Mouse (Mus musculus): ENCODE measurements around the gene Frmd4b. TPM values are rescaled to one million over a fixed set of nuclear protein-coding genes. Genes with fewer than 3 reads are reported as not detected.

The Frmd4b gene
- polyA plus RNA-seq, 1 experiment from 2014 or later, result 15.1 TPM

DNA sequence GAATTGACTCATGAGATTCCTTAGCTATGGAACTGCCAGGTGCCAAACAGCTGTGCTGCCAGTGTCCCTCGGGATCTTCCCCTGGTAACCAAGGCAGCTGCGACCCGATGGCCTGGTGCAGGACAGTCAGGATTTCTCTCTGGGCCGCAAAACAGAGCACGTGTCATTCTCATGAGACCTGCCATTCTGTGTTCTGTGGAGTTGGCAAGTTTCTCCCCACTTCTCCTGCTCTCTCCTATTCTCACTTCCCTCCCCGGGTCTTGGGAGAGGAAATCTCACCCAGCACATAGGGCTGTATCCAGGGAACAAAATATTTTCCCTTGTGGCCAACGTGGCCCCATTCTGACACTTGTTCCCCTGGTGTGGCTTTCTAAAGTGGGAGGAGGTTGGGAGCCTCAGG, 176.0 kb downstream of the Frmd4b start:
- ATAC-seq, result no peak
- 64% methylated on average over 7 of the region's 7 CpGs for WGBS
- no peak overlapping the region for H3K4me3 ChIP-seq (ENCODE audit: low read depth, low read length)

DNA sequence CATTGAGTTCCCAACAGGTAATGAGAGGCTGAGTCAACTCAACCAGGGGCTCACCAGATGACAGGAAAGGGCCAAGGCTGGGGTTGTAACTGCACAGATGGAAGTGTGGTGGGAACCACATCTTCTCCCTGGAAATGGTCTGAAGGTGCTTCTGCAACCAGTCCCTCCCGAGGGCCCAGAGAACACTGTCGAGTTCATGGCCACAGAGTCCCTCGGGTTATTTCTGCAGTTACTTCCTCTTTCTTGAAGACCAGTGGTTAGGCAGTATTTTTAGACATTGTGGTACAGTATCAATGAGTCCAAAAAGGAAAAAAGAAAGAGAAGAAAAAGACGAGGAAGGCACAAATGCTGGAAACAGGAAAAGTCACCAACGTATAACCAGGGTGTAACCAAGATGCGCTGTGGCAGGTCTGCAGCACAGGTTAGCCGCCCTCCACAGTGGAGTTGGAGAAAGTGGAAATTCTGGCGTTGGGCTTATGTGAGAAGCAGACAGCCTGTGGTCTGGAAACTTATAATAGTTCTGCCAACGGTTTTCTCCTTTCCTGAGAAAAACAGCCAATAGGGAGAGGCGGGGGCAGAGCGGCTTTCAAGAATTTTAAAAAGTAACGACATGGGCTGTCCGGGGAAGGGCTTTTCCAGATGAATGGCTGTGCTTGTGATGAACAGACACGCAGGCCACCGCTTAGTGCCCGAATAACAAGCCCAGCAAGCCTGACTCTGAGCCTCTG, 178.3 kb downstream of the Frmd4b start:
- no peak overlapping the region for H3K27ac ChIP-seq (ENCODE audit: low read length)
- ATAC-seq, result no peak
- H3K27me3 ChIP-seq (ENCODE audit: control insufficient read depth, insufficient read depth, low read depth, low read length), result no peaks in the 10 kb centered on the region
- H3K9ac ChIP-seq (ENCODE audit: low read depth, low read length), result no peak overlapping the region
- no peak overlapping the region for H3K4me3 ChIP-seq (ENCODE audit: low read depth, low read length)
- WGBS, result 58% methylated on average over 16 of the region's 16 CpGs
- no peaks in the 10 kb centered on the region for H3K36me3 ChIP-seq (ENCODE audit: control insufficient read depth, insufficient read depth, low read length)
- no peaks in the 10 kb centered on the region for H3K9me3 ChIP-seq (replicated peaks; ENCODE audit: control insufficient read depth, low read length, poor library complexity, severe bottlenecking)
- no peaks in the 10 kb centered on the region for H3K4me1 ChIP-seq (ENCODE audit: control insufficient read depth, insufficient read depth, low read length)
- no peak overlapping the region for H3K4me2 ChIP-seq (ENCODE audit: low read length)

More for the DNA sequence above, 176.0 kb downstream of the Frmd4b start:
- Histone ChIP-seq H3K9ac (ENCODE audit: low read depth, low read length) (no peak overlapping the region), H3K4me2 (ENCODE audit: low read length) (no peak overlapping the region), H3K9me3 (replicated peaks; ENCODE audit: control insufficient read depth, low read length, poor library complexity, severe bottlenecking) (no peaks in the 10 kb centered on the region), H3K27ac (ENCODE audit: low read length) (no peak overlapping the region), H3K4me1 (ENCODE audit: control insufficient read depth, insufficient read depth, low read length) (no peaks in the 10 kb centered on the region), H3K36me3 (ENCODE audit: control insufficient read depth, insufficient read depth, low read length) (no peaks in the 10 kb centered on the region), H3K27me3 (ENCODE audit: control insufficient read depth, insufficient read depth, low read depth, low read length) (no peaks in the 10 kb centered on the region)

DNA sequence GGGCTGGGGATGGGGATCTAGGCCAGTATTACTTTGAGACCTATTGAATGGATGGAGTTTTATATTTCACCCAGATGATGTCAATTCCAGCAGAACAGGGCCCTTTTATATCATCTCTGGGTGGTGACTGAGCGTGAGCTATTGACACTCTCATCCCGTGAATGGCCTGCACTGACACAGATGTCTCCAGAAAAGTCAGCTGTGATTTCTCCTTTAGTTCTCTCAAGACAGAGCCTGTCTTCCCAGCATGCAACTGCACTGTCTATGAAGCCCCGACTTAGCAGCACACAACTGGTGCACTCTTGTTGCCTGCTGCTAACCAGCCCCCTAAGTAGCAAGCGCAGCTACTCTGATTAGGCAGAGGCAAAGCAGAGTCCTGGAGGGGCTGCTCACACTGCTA, 182.6 kb downstream of the Frmd4b start:
- Histone ChIP-seq H3K4me1 (ENCODE audit: control insufficient read depth, insufficient read depth, low read length) (no peaks in the 10 kb centered on the region), H3K27me3 (ENCODE audit: control insufficient read depth, insufficient read depth, low read depth, low read length) (no peaks in the 10 kb centered on the region), H3K9ac (ENCODE audit: low read depth, low read length) (no peak overlapping the region), H3K27ac (ENCODE audit: low read length) (no peak overlapping the region), H3K36me3 (ENCODE audit: control insufficient read depth, insufficient read depth, low read length) (no peaks in the 10 kb centered on the region), H3K4me3 (ENCODE audit: low read depth, low read length) (no peak overlapping the region), H3K9me3 (replicated peaks; ENCODE audit: control insufficient read depth, low read length, poor library complexity, severe bottlenecking) (no peaks in the 10 kb centered on the region), H3K4me2 (ENCODE audit: low read length) (no peak overlapping the region)
- 73% methylated on average over 4 of the region's 4 CpGs for WGBS
- ATAC-seq, result no peak

DNA sequence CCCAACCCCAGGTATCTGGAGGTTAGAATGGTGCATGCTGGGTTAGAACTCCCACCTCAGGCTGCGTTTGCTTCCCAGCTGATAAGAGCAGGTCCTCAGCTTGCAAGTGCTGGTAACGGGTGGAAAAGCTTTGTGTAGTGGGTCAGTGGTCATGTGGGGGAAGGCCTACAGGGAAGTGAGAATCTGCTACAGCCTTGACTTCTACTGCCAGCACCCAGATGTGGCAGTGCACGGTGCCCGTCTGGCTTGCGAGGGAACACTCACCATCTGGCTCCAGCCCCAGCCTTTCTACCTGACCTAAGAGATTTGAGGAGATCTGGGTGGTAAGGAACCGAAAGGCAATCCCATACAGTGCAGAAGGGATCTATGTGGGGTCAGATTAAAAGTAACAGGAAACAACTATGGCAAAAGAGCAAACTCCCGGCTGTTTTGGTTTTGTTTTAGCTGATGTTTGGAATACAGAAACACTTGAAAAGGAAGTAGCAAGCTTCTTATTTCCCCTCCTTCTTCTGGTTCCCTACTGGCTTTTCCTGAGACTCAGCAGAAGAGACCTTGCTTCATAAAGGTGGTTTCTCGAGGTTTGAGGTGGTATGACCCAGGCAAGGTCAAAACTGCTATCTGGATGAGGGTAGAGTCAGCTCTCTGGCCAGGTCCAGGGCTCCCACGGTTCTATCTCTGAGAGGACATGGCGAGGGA, 185.9 kb downstream of the Frmd4b start:
- H3K4me2 ChIP-seq (ENCODE audit: low read length), result no peak overlapping the region
- no peak for ATAC-seq
- no peaks in the 10 kb centered on the region for H3K27me3 ChIP-seq (ENCODE audit: control insufficient read depth, insufficient read depth, low read depth, low read length)
- H3K9ac ChIP-seq (ENCODE audit: low read depth, low read length), result no peak overlapping the region
- H3K4me3 ChIP-seq (ENCODE audit: low read depth, low read length), result no peak overlapping the region
- H3K27ac ChIP-seq (ENCODE audit: low read length), result no peak overlapping the region
- H3K4me1 ChIP-seq (ENCODE audit: control insufficient read depth, insufficient read depth, low read length), result no peaks in the 10 kb centered on the region
- WGBS, result 88% methylated on average over 10 of the region's 10 CpGs
- no peaks in the 10 kb centered on the region for H3K36me3 ChIP-seq (ENCODE audit: control insufficient read depth, insufficient read depth, low read length)
- H3K9me3 ChIP-seq (replicated peaks; ENCODE audit: control insufficient read depth, low read length, poor library complexity, severe bottlenecking), result no peaks in the 10 kb centered on the region

DNA sequence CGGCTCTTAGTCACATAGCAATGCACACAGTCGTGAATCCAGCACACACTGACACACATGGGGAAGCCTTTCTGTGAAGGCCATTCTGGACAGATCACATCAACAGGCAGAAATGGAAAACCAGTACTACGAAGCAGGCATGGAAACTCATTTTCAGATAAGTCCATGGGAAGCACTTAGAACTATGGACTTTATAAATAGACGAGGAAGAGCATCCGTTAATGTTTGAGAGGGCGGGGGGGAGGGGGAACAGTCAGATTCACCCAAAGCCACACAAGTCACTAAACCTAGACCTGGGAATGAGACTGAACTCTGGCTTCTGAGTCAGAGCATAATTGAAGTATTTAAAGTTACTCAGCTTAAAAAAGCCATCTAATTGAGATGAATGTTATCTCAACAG, 186.8 kb downstream of the Frmd4b start:
- no peaks in the 10 kb centered on the region for H3K4me1 ChIP-seq (ENCODE audit: control insufficient read depth, insufficient read depth, low read length)
- no peak for ATAC-seq
- H3K27me3 ChIP-seq (ENCODE audit: control insufficient read depth, insufficient read depth, low read depth, low read length), result no peaks in the 10 kb centered on the region
- H3K36me3 ChIP-seq (ENCODE audit: control insufficient read depth, insufficient read depth, low read length), result no peaks in the 10 kb centered on the region
- no peaks in the 10 kb centered on the region for H3K9me3 ChIP-seq (replicated peaks; ENCODE audit: control insufficient read depth, low read length, poor library complexity, severe bottlenecking)
- H3K27ac ChIP-seq (ENCODE audit: low read length), result no peak overlapping the region
- H3K4me3 ChIP-seq (ENCODE audit: low read depth, low read length), result no peak overlapping the region
- H3K4me2 ChIP-seq (ENCODE audit: low read length), result no peak overlapping the region
- H3K9ac ChIP-seq (ENCODE audit: low read depth, low read length), result no peak overlapping the region
- WGBS, result 84% methylated on average over 6 of the region's 6 CpGs

DNA sequence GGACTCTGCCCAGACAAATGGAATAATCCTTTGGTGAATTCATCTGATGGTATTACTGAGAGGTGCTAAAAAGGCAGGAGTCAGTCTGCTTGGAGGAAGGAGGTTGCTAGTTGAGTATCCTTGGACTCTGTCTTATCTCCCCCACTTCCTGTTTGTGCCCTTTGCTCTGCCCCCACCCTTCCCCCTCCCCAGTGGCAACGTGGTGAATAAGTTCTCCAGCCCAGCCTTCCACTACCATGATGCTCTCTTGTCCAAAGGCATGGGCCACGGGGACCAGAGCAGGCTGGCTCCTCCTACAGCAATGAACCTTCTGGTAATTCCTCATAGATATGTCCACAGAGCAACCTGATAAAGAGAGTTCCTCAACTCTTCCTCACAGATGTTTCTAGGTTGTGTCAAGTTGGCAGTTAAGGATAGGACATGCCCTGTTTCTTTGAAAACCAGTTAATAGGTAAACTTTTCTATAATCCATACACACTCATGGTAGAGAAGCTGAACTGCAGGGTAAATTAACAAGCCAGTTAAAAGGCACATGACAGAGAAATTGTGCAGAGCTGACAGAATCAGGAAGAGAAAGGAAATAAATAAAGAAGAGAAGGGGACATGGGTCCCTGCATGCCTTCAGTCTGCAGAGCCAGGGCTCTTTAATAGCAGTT, 187.5 kb downstream of the Frmd4b start:
- 55% methylated on average over 2 of the region's 2 CpGs for WGBS
- H3K27me3 ChIP-seq (ENCODE audit: control insufficient read depth, insufficient read depth, low read depth, low read length), result no peaks in the 10 kb centered on the region
- ATAC-seq, result no peak
- H3K4me2 ChIP-seq (ENCODE audit: low read length), result no peak overlapping the region
- no peak overlapping the region for H3K27ac ChIP-seq (ENCODE audit: low read length)
- no peaks in the 10 kb centered on the region for H3K4me1 ChIP-seq (ENCODE audit: control insufficient read depth, insufficient read depth, low read length)
- H3K4me3 ChIP-seq (ENCODE audit: low read depth, low read length), result no peak overlapping the region
- no peaks in the 10 kb centered on the region for H3K36me3 ChIP-seq (ENCODE audit: control insufficient read depth, insufficient read depth, low read length)
- no peaks in the 10 kb centered on the region for H3K9me3 ChIP-seq (replicated peaks; ENCODE audit: control insufficient read depth, low read length, poor library complexity, severe bottlenecking)
- H3K9ac ChIP-seq (ENCODE audit: low read depth, low read length), result no peak overlapping the region

DNA sequence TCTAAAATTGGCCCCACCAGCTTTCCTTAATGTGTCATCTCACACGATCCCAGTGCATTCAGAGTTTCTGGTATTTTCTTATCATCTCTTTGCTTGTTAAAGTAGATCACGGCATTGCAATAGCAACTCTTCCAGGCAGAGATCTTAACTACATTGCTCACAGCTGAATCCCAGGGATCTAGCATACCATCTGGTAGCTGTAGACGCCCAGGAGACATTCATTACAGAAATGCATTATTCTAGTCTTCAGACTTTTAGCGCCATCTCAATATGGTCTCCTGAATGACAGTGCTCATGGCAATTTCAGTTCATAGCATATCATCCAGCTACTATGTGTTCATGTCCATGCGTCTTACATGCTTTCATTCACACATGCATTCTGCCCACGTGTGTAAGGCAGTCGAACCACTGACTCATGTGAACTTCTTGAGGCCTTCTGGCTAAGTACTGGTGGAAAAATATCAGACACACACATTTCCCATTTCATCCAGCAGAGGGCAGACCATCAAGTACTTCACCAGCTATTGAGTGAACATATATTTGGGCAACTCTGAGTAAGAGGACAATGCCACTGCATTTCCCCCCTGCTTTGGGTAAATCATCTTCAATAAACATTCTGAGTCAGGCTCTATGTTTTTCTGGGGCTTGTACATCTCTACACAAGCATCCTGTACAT, 197.4 kb downstream of the Frmd4b start:
- Histone ChIP-seq H3K4me2 (ENCODE audit: low read length) (no peak overlapping the region), H3K36me3 (ENCODE audit: control insufficient read depth, insufficient read depth, low read length) (no peaks in the 10 kb centered on the region), H3K4me3 (ENCODE audit: low read depth, low read length) (no peak overlapping the region), H3K9ac (ENCODE audit: low read depth, low read length) (no peak overlapping the region), H3K27ac (ENCODE audit: low read length) (no peak overlapping the region), H3K27me3 (ENCODE audit: control insufficient read depth, insufficient read depth, low read depth, low read length) (no peaks in the 10 kb centered on the region), H3K9me3 (replicated peaks; ENCODE audit: control insufficient read depth, low read length, poor library complexity, severe bottlenecking) (no peaks in the 10 kb centered on the region), H3K4me1 (ENCODE audit: control insufficient read depth, insufficient read depth, low read length) (no peaks in the 10 kb centered on the region)
- WGBS, result 66% methylated on average over 7 of the region's 7 CpGs
- no peak for ATAC-seq

DNA sequence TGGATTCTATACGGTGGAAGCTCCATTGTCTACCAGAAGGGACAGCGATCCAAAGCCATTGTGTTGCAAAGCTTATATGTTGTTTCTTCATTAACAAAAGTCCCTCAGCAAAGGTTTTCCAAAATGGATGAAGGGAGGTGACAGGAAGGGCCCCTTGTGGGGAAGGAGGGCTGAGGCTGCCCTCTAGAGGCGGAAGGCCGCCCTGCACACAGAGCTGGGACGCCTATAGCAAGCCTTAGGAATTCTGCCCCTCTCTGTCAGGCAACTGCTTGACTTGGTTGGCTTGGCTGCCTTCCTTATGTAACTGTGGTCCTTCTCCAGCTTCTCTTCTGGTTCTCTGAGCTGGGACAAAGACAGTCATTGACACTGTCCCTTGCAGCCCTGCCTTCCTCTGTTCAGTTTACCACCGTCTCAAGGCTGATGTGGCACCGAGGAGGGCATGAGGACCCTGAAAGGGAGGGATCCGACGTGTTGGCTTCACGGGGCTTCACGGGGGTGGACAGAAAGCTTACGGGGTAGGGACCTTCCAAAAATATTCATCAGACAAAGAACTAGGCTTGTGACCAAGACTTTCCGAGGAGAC, 200.3 kb downstream of the Frmd4b start:
- 58% methylated on average over 13 of the region's 13 CpGs for WGBS
- no peak overlapping the region for H3K4me3 ChIP-seq (ENCODE audit: low read depth, low read length)
- no peak overlapping the region for H3K4me2 ChIP-seq (ENCODE audit: low read length)
- H3K9me3 ChIP-seq (replicated peaks; ENCODE audit: control insufficient read depth, low read length, poor library complexity, severe bottlenecking), result no peaks in the 10 kb centered on the region
- H3K9ac ChIP-seq (ENCODE audit: low read depth, low read length), result no peak overlapping the region
- no peak overlapping the region for H3K27ac ChIP-seq (ENCODE audit: low read length)
- H3K36me3 ChIP-seq (ENCODE audit: control insufficient read depth, insufficient read depth, low read length), result no peaks in the 10 kb centered on the region
- H3K27me3 ChIP-seq (ENCODE audit: control insufficient read depth, insufficient read depth, low read depth, low read length), result no peaks in the 10 kb centered on the region
- H3K4me1 ChIP-seq (ENCODE audit: control insufficient read depth, insufficient read depth, low read length), result no peaks in the 10 kb centered on the region
- no peak for ATAC-seq

Data from midbrain, embryonic 16.5 days (tissue).